ENCODE assay signal across 8 mouse cellular contexts in the genomic region with DNA sequence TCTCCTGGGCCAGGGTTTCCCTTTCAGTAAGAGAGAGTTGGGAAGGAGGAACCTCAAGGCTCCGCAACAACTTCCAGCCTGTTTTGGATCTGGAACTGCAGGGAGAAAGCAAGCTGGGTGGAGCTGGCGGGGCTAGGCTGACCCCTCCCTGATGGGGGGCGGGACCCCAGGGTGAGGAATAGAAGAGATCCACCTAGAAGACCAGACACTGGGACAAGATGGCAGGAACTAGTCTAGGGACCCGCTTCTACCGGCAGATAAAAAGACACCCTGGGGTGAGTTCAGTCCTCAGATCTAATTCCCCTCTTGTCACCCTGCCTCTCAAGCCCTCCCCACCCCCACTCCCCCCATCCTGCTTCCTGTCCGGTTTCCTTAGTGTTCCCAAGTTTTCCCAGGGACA. TPM values are rescaled to one million over a fixed set of nuclear protein-coding genes. Genes with fewer than 3 reads are reported as not detected.
DNase-seq lines count a peak whose midpoint lies in the region; ATAC-seq and TF ChIP-seq lines count a peak whose summit lies in the region.

Ndufa4l2 (plus strand) TSS at position 204 of the 400 bp plus-strand sequence.

- no peak for TF ChIP-seq EP300 in ES-Bruce4 (IDR thresholded peaks at IDR 0.05; ENCODE audit: insufficient read depth, low read depth, low read length)

- H3K4me2 ChIP-seq in kidney, postnatal 0 days (ENCODE audit: low read length), result peak within 1 kb of the TSS; percentile 83
- H3K4me2 ChIP-seq in midbrain, embryonic 16.5 days (ENCODE audit: low read length), result peak within 1 kb of the TSS; percentile 96

- 10% methylated on average over 6 of the region's 6 CpGs for WGBS in kidney, postnatal 0 days
- WGBS in midbrain, embryonic 16.5 days, result 13% methylated on average over 6 of the region's 6 CpGs

- peak within 1 kb of the TSS; percentile 68 for H3K4me3 ChIP-seq in ES-Bruce4 (ENCODE audit: low read depth, low read length)
- H3K4me3 ChIP-seq in kidney, postnatal 0 days (replicated peaks; ENCODE audit: low read depth, low read length), result peak within 1 kb of the TSS; percentile 28
- peak within 1 kb of the TSS; percentile 5 for H3K4me3 ChIP-seq in midbrain, embryonic 16.5 days (ENCODE audit: low read depth, low read length)
- no peak within 1 kb of the TSS for H3K4me3 ChIP-seq in left cerebral cortex, adult 2 months

- peak; percentile 51 for DNase-seq in adrenal gland, postnatal 14 days
- DNase-seq in heart, adult 18-20 months, result peak; percentile 81 to 82
- no peak for DNase-seq in kidney, postnatal 0 days (ENCODE audit: low spot score)
- DNase-seq in cerebellum, adult 8-10 months, result no peak
- no peak for DNase-seq in left cerebral cortex, adult 2 months (ENCODE audit: extremely low spot score in 1 of 2, low spot score in 2 of 2)
- DNase-seq in right cerebral cortex, postnatal 14 days, result no peak

- ATAC-seq in kidney, postnatal 0 days (replicated peaks; ENCODE audit: low FRiP score, low read depth), result no peak
- ATAC-seq in midbrain, embryonic 16.5 days, result no peak

- no peak within 1 kb of the TSS for H3K27ac ChIP-seq in ES-Bruce4 (ENCODE audit: insufficient read depth, low read length)
- no peak within 1 kb of the TSS for H3K27ac ChIP-seq in kidney, postnatal 0 days
- H3K27ac ChIP-seq in midbrain, embryonic 16.5 days (ENCODE audit: low read length), result no peak within 1 kb of the TSS; the same call in 1 of the 2 replicates
- no peak within 1 kb of the TSS for H3K27ac ChIP-seq in left cerebral cortex, adult 2 months

- peaks cover 9% of the 10 kb centered on the region for H3K36me3 ChIP-seq in ES-Bruce4 (ENCODE audit: control insufficient read depth, insufficient read depth, low read length, poor library complexity, severe bottlenecking)
- peaks cover 18% of the 10 kb centered on the region; the same call in 1 of the 2 replicates for H3K36me3 ChIP-seq in kidney, postnatal 0 days (ENCODE audit: insufficient read depth, low read length)
- H3K36me3 ChIP-seq in midbrain, embryonic 16.5 days (ENCODE audit: control insufficient read depth, insufficient read depth, low read length), result peaks cover 4% of the 10 kb centered on the region; the same call in 1 of the 2 replicates

- H3K9me3 ChIP-seq in ES-Bruce4 (replicated peaks; ENCODE audit: control insufficient read depth, insufficient read depth, low read length, poor library complexity, severe bottlenecking), result no peaks in the 10 kb centered on the region
- no peaks in the 10 kb centered on the region for H3K9me3 ChIP-seq in kidney, postnatal 0 days (replicated peaks; ENCODE audit: low read length)
- H3K9me3 ChIP-seq in midbrain, embryonic 16.5 days (replicated peaks; ENCODE audit: control insufficient read depth, low read length, poor library complexity, severe bottlenecking), result no peaks in the 10 kb centered on the region

- H3K9ac ChIP-seq in ES-Bruce4 (ENCODE audit: low read depth, poor library complexity, severe bottlenecking), result no peak within 1 kb of the TSS
- no peak within 1 kb of the TSS for H3K9ac ChIP-seq in kidney, postnatal 0 days (ENCODE audit: low read depth, low read length)
- H3K9ac ChIP-seq in midbrain, embryonic 16.5 days (ENCODE audit: low read depth, low read length), result peak within 1 kb of the TSS; percentile 38; the same call in 1 of the 2 replicates

- TF ChIP-seq CTCF in ES-Bruce4 (IDR thresholded peaks at IDR 0.05; ENCODE audit: low read depth, low read length), result no peak
- no peak for TF ChIP-seq CTCF in kidney, postnatal 0 days (IDR thresholded peaks at IDR 0.05; ENCODE audit: low read depth)
- no peak for TF ChIP-seq CTCF in left cerebral cortex, adult 2 months (IDR thresholded peaks at IDR 0.05)

- H3K4me1 ChIP-seq in ES-Bruce4 (ENCODE audit: control insufficient read depth, insufficient read depth, low read length), result peaks cover 10% of the 10 kb centered on the region
- H3K4me1 ChIP-seq in kidney, postnatal 0 days (replicated peaks; ENCODE audit: insufficient read depth, low read length), result peaks cover 34% of the 10 kb centered on the region
- H3K4me1 ChIP-seq in midbrain, embryonic 16.5 days (ENCODE audit: control insufficient read depth, insufficient read depth, low read length), result peaks cover 50% of the 10 kb centered on the region

- intact Hi-C loops in left cerebral cortex, adult 2 months (cut with DNase I), result no loop called here

- TF ChIP-seq POLR2A in ES-Bruce4 (IDR thresholded peaks at IDR 0.05; ENCODE audit: insufficient read depth, low read length), result no peak

- no peaks in the 10 kb centered on the region for H3K27me3 ChIP-seq in ES-Bruce4 (ENCODE audit: control insufficient read depth, insufficient read depth, low read length, poor library complexity, severe bottlenecking)
- peaks cover 38% of the 10 kb centered on the region for H3K27me3 ChIP-seq in kidney, postnatal 0 days (ENCODE audit: insufficient read depth, low read length)
- H3K27me3 ChIP-seq in midbrain, embryonic 16.5 days (ENCODE audit: control insufficient read depth, insufficient read depth, low read depth, low read length), result peaks cover 6% of the 10 kb centered on the region

RNA-seq across cellular contexts. Expression of gene Ndufa4l2, which starts in this region (rescaled TPM):
- 5.4 and 5.7 TPM in 2 replicates for polyA plus RNA-seq in ES-Bruce4 (2011; ENCODE audit: insufficient read depth, insufficient read length, low read depth, missing spikeins)
- total RNA-seq in adrenal gland, postnatal 14 days (2021), result 53.5 and 55.7 TPM in 2 replicates
- total RNA-seq in heart, adult 18-20 months (2021), result 10 to 100 TPM; 23.9 to 27.0 TPM
- 57.8 and 63.2 TPM in 2 replicates for polyA plus RNA-seq in kidney, postnatal 0 days (2015; fragmentation: Nextera tagmentation; extraction: Ambion mirVana)
- 17.6 and 19.7 TPM in 2 replicates for polyA plus RNA-seq in midbrain, embryonic 16.5 days (2015; fragmentation: Nextera tagmentation; extraction: Ambion mirVana)
- total RNA-seq in left cerebral cortex, adult 2 months (2021), result 1 to 10 TPM; 4.2 to 5.6 TPM

Comparison
In these comparisons a context has a peak if more than half of its experiments do, and no peak if none do; other contexts are left out.
1. DNase-seq: peak in adrenal gland, postnatal 14 days (single experiment) and heart, adult 18-20 months (2 of 2); none in kidney, postnatal 0 days (single experiment), cerebellum, adult 8-10 months (single experiment), left cerebral cortex, adult 2 months (0 of 2) and right cerebral cortex, postnatal 14 days (single experiment).